Mouse (Mus musculus): ENCODE results near the gene Ubash3a. TPM values are rescaled to one million over a fixed set of nuclear protein-coding genes. Genes with fewer than 3 reads are reported as not detected.

Gene Ubash3a
- polyA plus RNA-seq, 1 experiment, result not detected

DNA sequence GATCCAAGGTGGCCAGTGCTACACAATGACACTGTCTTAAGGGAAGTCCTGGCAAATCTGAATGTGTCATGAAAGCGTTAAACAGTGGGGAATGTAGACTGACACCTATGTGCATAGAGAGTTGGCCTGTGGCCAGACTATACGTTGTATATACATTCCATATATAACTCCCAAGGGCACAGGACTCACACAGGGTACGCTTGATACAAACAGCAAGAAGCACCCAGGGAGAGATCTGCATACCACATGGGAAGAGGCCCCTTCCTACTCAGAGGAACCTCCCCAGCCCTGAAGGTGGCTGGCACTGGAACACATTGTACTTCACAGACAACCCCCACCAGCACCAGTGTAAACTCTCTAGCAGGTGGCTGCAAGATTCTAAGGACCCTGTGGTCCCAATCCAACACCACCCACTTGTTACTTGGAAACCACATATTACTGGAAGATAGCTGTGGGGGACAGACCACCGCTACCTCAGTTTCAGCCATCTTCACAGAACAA, 15.2 kb downstream of the Ubash3a start:
- TF ChIP-seq POLR2A (IDR thresholded peaks at IDR 0.05; ENCODE audit: borderline replicate concordance, insufficient read depth, low read length) (no peak), CTCF (IDR thresholded peaks at IDR 0.05; ENCODE audit: borderline replicate concordance, insufficient read depth, low read depth, low read length) (no peak)
- H3K27me3 ChIP-seq (ENCODE audit: control insufficient read depth, insufficient read depth, low read length), result no peaks in the 10 kb centered on the region
- no peak for DNase-seq
- 72% methylated on average over 4 of the region's 4 CpGs for WGBS
- H3K4me3 ChIP-seq (replicated peaks; ENCODE audit: insufficient read depth, low read depth, low read length), result no peak overlapping the region
- no peaks in the 10 kb centered on the region for H3K4me1 ChIP-seq (ENCODE audit: control insufficient read depth, insufficient read depth, low read length)
- no peak overlapping the region for H3K27ac ChIP-seq (ENCODE audit: insufficient read depth, low read length)

DNA sequence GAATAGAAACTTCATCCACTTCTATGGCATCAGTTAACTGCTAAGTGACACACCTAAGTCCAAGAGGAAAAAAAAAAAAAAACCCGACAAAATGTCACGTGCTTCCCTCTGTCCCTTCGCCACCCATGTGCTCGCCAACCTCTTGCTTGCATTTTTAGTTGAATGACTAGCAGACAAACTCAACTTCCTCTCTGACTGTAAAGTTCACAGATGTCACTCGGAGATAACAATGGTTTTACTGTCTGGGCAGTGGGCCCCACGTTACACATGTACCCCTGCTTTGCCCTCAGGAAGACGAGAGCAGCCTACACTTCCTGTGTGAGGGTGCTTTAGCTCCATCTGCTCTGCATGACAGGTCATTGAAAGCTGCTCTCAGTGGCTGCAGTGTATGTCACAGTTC, 16.2 kb downstream of the Ubash3a start:
- WGBS, result 76% methylated on average over 7 of the region's 7 CpGs
- TF ChIP-seq POLR2A (IDR thresholded peaks at IDR 0.05; ENCODE audit: borderline replicate concordance, insufficient read depth, low read length) (no peak), CTCF (IDR thresholded peaks at IDR 0.05; ENCODE audit: borderline replicate concordance, insufficient read depth, low read depth, low read length) (no peak)
- H3K4me1 ChIP-seq (ENCODE audit: control insufficient read depth, insufficient read depth, low read length), result no peaks in the 10 kb centered on the region
- no peak overlapping the region for H3K27ac ChIP-seq (ENCODE audit: insufficient read depth, low read length)
- H3K4me3 ChIP-seq (replicated peaks; ENCODE audit: insufficient read depth, low read depth, low read length), result no peak overlapping the region
- no peak for DNase-seq
- H3K27me3 ChIP-seq (ENCODE audit: control insufficient read depth, insufficient read depth, low read length), result no peaks in the 10 kb centered on the region; the same call in 1 of the 2 replicates

DNA sequence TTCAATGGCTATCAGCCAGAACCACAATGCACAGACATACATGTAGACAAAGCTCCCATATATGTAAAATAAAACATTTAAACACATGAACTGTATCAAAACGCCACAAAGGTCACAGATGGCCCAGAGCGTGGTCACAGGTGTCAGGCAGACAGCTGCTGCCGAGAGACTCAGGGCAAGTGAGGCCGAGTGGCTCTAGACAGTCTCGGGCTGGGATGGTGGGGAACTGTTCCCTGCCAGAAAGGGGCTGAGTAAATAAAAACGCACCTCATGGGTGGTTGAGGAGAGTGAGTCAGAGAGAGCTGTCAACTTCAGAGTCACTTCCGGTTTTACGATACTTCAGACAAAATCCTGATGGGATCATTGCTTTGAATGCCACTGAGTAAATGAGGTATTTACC, 16.9 kb downstream of the Ubash3a start:
- no peaks in the 10 kb centered on the region; the same call in 1 of the 2 replicates for H3K27me3 ChIP-seq (ENCODE audit: control insufficient read depth, insufficient read depth, low read length)
- no peaks in the 10 kb centered on the region for H3K4me1 ChIP-seq (ENCODE audit: control insufficient read depth, insufficient read depth, low read length)
- no peak overlapping the region for H3K27ac ChIP-seq (ENCODE audit: insufficient read depth, low read length)
- H3K4me3 ChIP-seq (replicated peaks; ENCODE audit: insufficient read depth, low read depth, low read length), result no peak overlapping the region
- WGBS, result 81% methylated on average over 8 of the region's 8 CpGs
- DNase-seq, result no peak
- TF ChIP-seq CTCF (IDR thresholded peaks at IDR 0.05; ENCODE audit: borderline replicate concordance, insufficient read depth, low read depth, low read length) (no peak), POLR2A (IDR thresholded peaks at IDR 0.05; ENCODE audit: borderline replicate concordance, insufficient read depth, low read length) (no peak)

DNA sequence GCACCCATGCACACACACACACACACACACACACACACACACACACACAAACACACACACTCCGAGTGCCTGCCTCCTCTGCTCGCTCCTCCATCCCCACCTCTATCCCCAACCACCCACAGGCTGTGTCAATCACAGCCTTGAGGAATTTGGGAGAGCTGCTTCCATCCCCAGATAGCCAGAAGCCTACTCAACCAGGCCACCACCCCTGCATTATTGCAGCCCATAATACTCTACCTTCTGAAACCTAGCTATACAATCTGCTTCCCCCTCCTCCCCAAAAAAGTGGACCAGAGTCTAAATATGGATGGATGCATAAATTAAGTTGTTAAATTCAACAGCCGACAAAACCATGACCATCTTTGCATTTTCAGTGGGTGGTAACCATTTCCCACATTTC, 18.7 kb downstream of the Ubash3a start:
- TF ChIP-seq POLR2A (IDR thresholded peaks at IDR 0.05; ENCODE audit: borderline replicate concordance, insufficient read depth, low read length) (no peak), CTCF (IDR thresholded peaks at IDR 0.05; ENCODE audit: borderline replicate concordance, insufficient read depth, low read depth, low read length) (no peak)
- WGBS, result 53% methylated on average over 3 of the region's 3 CpGs
- no peak for DNase-seq

DNA sequence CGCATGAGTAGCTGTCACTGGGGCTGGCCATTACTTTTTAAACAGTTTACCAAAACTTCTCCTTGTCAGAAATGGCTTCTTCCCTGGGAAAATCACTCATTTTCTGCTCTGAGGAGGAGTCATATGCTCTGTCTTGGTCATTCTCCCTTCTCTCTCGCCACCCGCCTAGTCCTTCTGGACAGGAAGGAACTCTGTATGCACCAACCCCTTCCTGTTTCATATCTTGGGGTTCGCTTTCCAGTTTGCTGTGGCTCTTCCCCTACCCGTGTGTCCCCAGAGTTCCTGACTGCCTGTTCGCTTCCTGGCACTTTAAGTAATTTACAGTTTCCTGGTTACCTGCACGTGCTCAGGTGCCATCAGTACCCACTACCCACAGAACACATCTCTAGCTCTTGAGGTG, 19.3 kb downstream of the Ubash3a start:
- TF ChIP-seq POLR2A (IDR thresholded peaks at IDR 0.05; ENCODE audit: borderline replicate concordance, insufficient read depth, low read length) (no peak), CTCF (IDR thresholded peaks at IDR 0.05; ENCODE audit: borderline replicate concordance, insufficient read depth, low read depth, low read length) (no peak)

More for the DNA sequence above, 18.7 kb downstream of the Ubash3a start:
- H3K27me3 ChIP-seq (ENCODE audit: control insufficient read depth, insufficient read depth, low read length), result no peaks in the 10 kb centered on the region; the same call in 1 of the 2 replicates
- H3K4me1 ChIP-seq (ENCODE audit: control insufficient read depth, insufficient read depth, low read length), result no peaks in the 10 kb centered on the region
- no peak overlapping the region for H3K27ac ChIP-seq (ENCODE audit: insufficient read depth, low read length)
- no peak overlapping the region for H3K4me3 ChIP-seq (replicated peaks; ENCODE audit: insufficient read depth, low read depth, low read length)

DNA sequence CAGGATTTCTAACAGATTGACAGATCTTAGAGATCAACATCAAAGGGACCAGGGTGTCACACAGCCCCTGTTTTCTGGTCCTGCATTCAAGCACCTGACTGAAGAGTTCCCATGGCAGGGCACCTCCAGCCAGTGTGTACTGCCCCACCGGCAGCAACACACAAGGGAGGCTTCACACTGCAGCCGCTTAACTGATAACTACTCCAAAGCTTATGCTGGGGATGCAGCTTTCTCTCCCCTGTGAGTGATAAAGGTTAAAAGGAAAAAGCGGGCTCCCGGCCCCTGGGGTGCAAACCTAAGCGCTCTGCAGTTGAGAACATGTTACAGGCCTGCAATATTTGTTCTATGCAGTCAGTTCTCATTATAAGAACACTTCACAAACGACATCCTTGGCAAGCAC, 24.1 kb downstream of the Ubash3a start:
- Histone ChIP-seq H3K4me3 (replicated peaks; ENCODE audit: insufficient read depth, low read depth, low read length) (no peak overlapping the region), H3K4me1 (ENCODE audit: control insufficient read depth, insufficient read depth, low read length) (no peaks in the 10 kb centered on the region), H3K27me3 (ENCODE audit: control insufficient read depth, insufficient read depth, low read length) (no peaks in the 10 kb centered on the region; the same call in 1 of the 2 replicates), H3K27ac (ENCODE audit: insufficient read depth, low read length) (no peak overlapping the region)
- WGBS, result 54% methylated on average over 6 of the region's 6 CpGs
- TF ChIP-seq POLR2A (IDR thresholded peaks at IDR 0.05; ENCODE audit: borderline replicate concordance, insufficient read depth, low read length), result no peak
- no peak for TF ChIP-seq CTCF (IDR thresholded peaks at IDR 0.05; ENCODE audit: borderline replicate concordance, insufficient read depth, low read depth, low read length)
- DNase-seq, result no peak

More for the DNA sequence above, 19.3 kb downstream of the Ubash3a start:
- no peak overlapping the region for H3K4me3 ChIP-seq (replicated peaks; ENCODE audit: insufficient read depth, low read depth, low read length)
- H3K4me1 ChIP-seq (ENCODE audit: control insufficient read depth, insufficient read depth, low read length), result no peaks in the 10 kb centered on the region
- WGBS, result 85% methylated on average over 7 of the region's 7 CpGs
- no peak overlapping the region for H3K27ac ChIP-seq (ENCODE audit: insufficient read depth, low read length)
- no peak for DNase-seq
- H3K27me3 ChIP-seq (ENCODE audit: control insufficient read depth, insufficient read depth, low read length), result no peaks in the 10 kb centered on the region; the same call in 1 of the 2 replicates

DNA sequence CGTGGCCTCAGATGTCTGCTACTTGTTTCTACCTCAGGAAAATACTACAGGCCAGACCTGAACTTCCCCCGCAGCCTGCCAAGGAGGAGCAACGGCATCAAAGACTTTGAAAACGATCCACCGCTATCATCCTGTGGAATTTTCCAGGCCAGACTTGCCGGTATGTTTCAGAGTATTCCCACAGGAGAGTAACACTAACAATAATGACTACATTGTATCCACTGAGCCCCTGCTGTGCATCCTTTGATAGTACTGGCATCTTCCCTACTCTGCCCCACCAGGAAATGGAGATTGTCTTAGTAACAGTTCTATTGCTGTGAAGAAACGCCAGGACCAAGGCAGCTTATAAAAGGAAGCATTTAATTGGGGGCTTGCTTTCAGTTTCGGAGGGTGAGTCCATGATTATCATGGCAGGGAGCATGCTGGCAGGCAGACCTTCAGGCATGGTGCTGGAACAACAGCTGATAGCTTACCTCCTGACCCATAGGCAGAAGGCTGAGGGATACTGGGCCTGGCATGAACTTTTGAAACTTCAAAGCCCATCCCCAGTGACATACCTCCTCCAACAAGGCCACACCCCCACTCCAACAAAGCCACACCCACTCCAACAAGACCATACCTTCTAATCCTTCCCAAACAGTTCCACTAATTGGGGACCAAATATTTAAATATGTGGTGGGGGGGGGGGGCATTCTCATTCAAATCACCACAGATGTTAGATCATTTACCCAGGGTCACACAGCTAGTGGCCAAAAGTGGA, 24.8 kb downstream of the Ubash3a start:
- 33% methylated on average over 8 of the region's 8 CpGs for WGBS
- H3K27me3 ChIP-seq (ENCODE audit: control insufficient read depth, insufficient read depth, low read length), result no peaks in the 10 kb centered on the region; the same call in 1 of the 2 replicates
- DNase-seq, result no peak
- no peaks in the 10 kb centered on the region for H3K4me1 ChIP-seq (ENCODE audit: control insufficient read depth, insufficient read depth, low read length)
- H3K4me3 ChIP-seq (replicated peaks; ENCODE audit: insufficient read depth, low read depth, low read length), result no peak overlapping the region
- no peak overlapping the region for H3K27ac ChIP-seq (ENCODE audit: insufficient read depth, low read length)
- no peak for TF ChIP-seq POLR2A (IDR thresholded peaks at IDR 0.05; ENCODE audit: borderline replicate concordance, insufficient read depth, low read length)

DNA sequence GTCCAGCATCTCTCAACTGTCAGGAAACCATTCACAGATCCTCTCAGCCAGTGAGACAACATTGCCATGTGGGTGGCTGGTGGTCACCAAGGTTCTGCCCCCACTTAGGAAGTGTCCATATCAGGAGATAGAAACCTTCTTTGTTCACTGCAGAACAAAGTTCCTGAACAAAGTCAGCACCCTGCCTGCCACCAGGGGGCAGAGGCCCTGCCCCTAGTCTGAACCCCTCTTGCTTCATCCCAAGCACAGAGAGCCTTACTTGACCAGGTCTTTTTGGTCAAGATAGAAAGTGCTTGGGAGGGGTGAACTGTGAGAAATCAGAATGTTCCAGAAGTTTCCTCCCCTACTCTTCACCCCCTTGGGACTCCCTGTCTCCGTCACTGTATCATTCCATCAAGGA, 28.2 kb downstream of the Ubash3a start:
- Histone ChIP-seq H3K4me1 (ENCODE audit: control insufficient read depth, insufficient read depth, low read length) (no peaks in the 10 kb centered on the region), H3K27me3 (ENCODE audit: control insufficient read depth, insufficient read depth, low read length) (no peaks in the 10 kb centered on the region), H3K27ac (ENCODE audit: insufficient read depth, low read length) (no peak overlapping the region), H3K4me3 (replicated peaks; ENCODE audit: insufficient read depth, low read depth, low read length) (no peak overlapping the region)
- no peak for TF ChIP-seq CTCF (IDR thresholded peaks at IDR 0.05; ENCODE audit: borderline replicate concordance, insufficient read depth, low read depth, low read length)
- TF ChIP-seq POLR2A (IDR thresholded peaks at IDR 0.05; ENCODE audit: borderline replicate concordance, insufficient read depth, low read length), result no peak
- DNase-seq, result no peak
- WGBS, result 94% methylated on average over 1 of the region's 1 CpGs
